Mouse (Mus musculus): ENCODE data around the gene Rps6kl1.
A peak's percentile ranks its signal among the peaks of the same experiment; 100 is the strongest.
"Not testable (repeated sequence)": the region's sequence is repeated elsewhere in the genome, so short reads cannot be mapped to it uniquely, and the experiment has no call there.

Rps6kl1 gene

GRCm38 (mm10) chr12:85175087-85175675 lies 24.1 kb upstream of the Rps6kl1 start:
- DNase-seq = no peak

- no peak for DNase-seq
These were observed 23.0 kb upstream of the Rps6kl1 start for GRCm38 (mm10) chr12:85174016-85174415.

- DNase-seq = no peak
These were observed 19.9 kb upstream of the Rps6kl1 start for GRCm38 (mm10) chr12:85170948-85171307.

GRCm38 (mm10) chr12:85170284-85170947 lies 19.4 kb upstream of the Rps6kl1 start:
- DNase-seq = no peak

- DNase-seq = no peak
These were observed 18.8 kb upstream of the Rps6kl1 start for GRCm38 (mm10) chr12:85169877-85170276.

- peak; percentile 62 to 84 for DNase-seq
These were observed 18.2 kb upstream of the Rps6kl1 start for GRCm38 (mm10) chr12:85169117-85169858.

GRCm38 (mm10) chr12:85166631-85167030 lies 15.6 kb upstream of the Rps6kl1 start:
- DNase-seq = no peak

GRCm38 (mm10) chr12:85164996-85165395 lies 13.9 kb upstream of the Rps6kl1 start:
- DNase-seq = no peak

- DNase-seq = no peak
These were observed 8.5 kb upstream of the Rps6kl1 start for GRCm38 (mm10) chr12:85159592-85159991.

- no peak for DNase-seq
These were observed 7.7 kb upstream of the Rps6kl1 start for GRCm38 (mm10) chr12:85158801-85159200.

- DNase-seq = no peak
These were observed 6.9 kb upstream of the Rps6kl1 start for GRCm38 (mm10) chr12:85157797-85158460.

- no peak for DNase-seq
These were observed 5.3 kb upstream of the Rps6kl1 start for GRCm38 (mm10) chr12:85156324-85156723.

- DNase-seq = no peak
These were observed 1.9 kb upstream of the Rps6kl1 start for GRCm38 (mm10) chr12:85153011-85153410.

GRCm38 (mm10) chr12:85150321-85151001 lies 603 bp downstream of the Rps6kl1 start:
- no peak for DNase-seq

- no peak for DNase-seq
These were observed 4.2 kb downstream of the Rps6kl1 start for GRCm38 (mm10) chr12:85146881-85147280.

GRCm38 (mm10) chr12:85146355-85146754 lies 4.7 kb downstream of the Rps6kl1 start:
- DNase-seq = no peak

GRCm38 (mm10) chr12:85145630-85146029 lies 5.4 kb downstream of the Rps6kl1 start:
- no peak for DNase-seq

- no peak for DNase-seq
These were observed 6.2 kb downstream of the Rps6kl1 start for GRCm38 (mm10) chr12:85144821-85145220.

GRCm38 (mm10) chr12:85144276-85144675 lies 6.8 kb downstream of the Rps6kl1 start:
- DNase-seq = not testable (repeated sequence)

- peak; percentile 30 to 77 for DNase-seq
These were observed 8.3 kb downstream of the Rps6kl1 start for GRCm38 (mm10) chr12:85142803-85143202.

GRCm38 (mm10) chr12:85141096-85141495 lies 10.0 kb downstream of the Rps6kl1 start:
- DNase-seq = no peak

GRCm38 (mm10) chr12:85140036-85140701 lies 10.9 kb downstream of the Rps6kl1 start:
- peak in 1 of 2 experiments; percentile 20 for DNase-seq

All from spleen, adult 18-20 months (tissue).